Mouse (Mus musculus) limb, embryonic 11.5 days (tissue): ENCODE measurements around the gene C330007P06Rik. TPM values are rescaled to one million over a fixed set of nuclear protein-coding genes. Genes with fewer than 3 reads are reported as not detected.

Source experiments
- ATAC-seq: fragments of 200-750 bp; cut with Nextera tagmentation; 2 replicates; pipeline ENCODE4 v1.8.0; 2017; ENCODE audit warnings: low read depth; ENCODE audit not compliant: insufficient number of reproducible peaks, low FRiP score, low TSS enrichment
- DNase-seq: peaks from one replicate; pipeline ENCODE4 v3.0.0-alpha.2; 2015; ENCODE audit warnings: low spot score
- H3K27ac ChIP-seq: fragments of 300-500 bp; sonication (generic); replicated peaks from 2 replicates; pipeline ENCODE4 v1.5.1; 2014; ENCODE audit warnings: low read depth, mild to moderate bottlenecking, low read length
- H3K27me3 ChIP-seq: fragments of 300-500 bp; sonication (generic); 2 replicates; pipeline ENCODE4 v1.6.1; 2014; ENCODE audit warnings: mild to moderate bottlenecking, low read length, mixed read lengths; ENCODE audit not compliant: control insufficient read depth, insufficient read depth
- H3K36me3 ChIP-seq: fragments of 300-500 bp; sonication (generic); 2 replicates; pipeline ENCODE4 v1.6.1; 2014; ENCODE audit warnings: mild to moderate bottlenecking, low read length, moderate library complexity, mixed read lengths; ENCODE audit not compliant: control insufficient read depth, insufficient read depth
- H3K4me1 ChIP-seq: fragments of 300-500 bp; sonication (generic); 2 replicates; pipeline ENCODE4 v1.6.1; 2014; ENCODE audit warnings: low read length, mixed read lengths; ENCODE audit not compliant: control insufficient read depth, insufficient read depth
- H3K4me2 ChIP-seq: fragments of 300-500 bp; sonication (generic); 2 replicates; pipeline ENCODE4 v1.6.1; 2014; ENCODE audit warnings: low read depth, mild to moderate bottlenecking, moderate library complexity; ENCODE audit not compliant: severe bottlenecking
- H3K4me3 ChIP-seq: fragments of 300-500 bp; sonication (generic); 2 replicates; pipeline ENCODE4 v1.5.1; 2014; ENCODE audit warnings: low read depth, low read length
- H3K9ac ChIP-seq: fragments of 300-500 bp; sonication (generic); 2 replicates; pipeline ENCODE4 v1.6.1; 2014; ENCODE audit warnings: mild to moderate bottlenecking, low read length
- H3K9me3 ChIP-seq: fragments of 300-500 bp; sonication (generic); 2 replicates; pipeline ENCODE4 v1.6.1; 2016; ENCODE audit warnings: low read length; ENCODE audit not compliant: control insufficient read depth
- WGBS: fragments of 180-500 bp; shearing (Covaris S2); extraction: QIAGEN DNeasy Blood & Tissue Kit; methylation state at CpG from one replicate; pipeline ENCODE4 v1.1.7; 2014; 5-methylcytosine and 5-hydroxymethylcytosine counted together
- polyA plus RNA-seq: library from polyadenylated mRNA; unstranded; fragments of >200 nt; fragmentation: Nextera tagmentation; extraction: Ambion mirVana; gene quantifications from 2 replicates; pipeline ENCODE4 v1.2.1, GENCODE M21; 2014

C330007P06Rik gene
- polyA plus RNA-seq, result 36.0 and 41.8 TPM in 2 replicates

GRCm38 (mm10) chrX:36873765-36874164 is at the start of gene C330007P06Rik, which contains the start of gene Ube2a:
Gene C330007P06Rik, minus strand, starts transcription at chrX:36874111.
Gene Ube2a, plus strand, starts transcription at chrX:36873900.
- DNase-seq (no peak), ATAC-seq (0 out of 2 replicates have a peak, but pooled peaks have one; percentile 75)
- Histone ChIP-seq H3K36me3 (no peaks in the 10 kb centered on the region), H3K9me3 (no peaks in the 10 kb centered on the region), H3K4me3 (peak within 1 kb of the TSS; percentile 65), H3K4me1 (0 out of 2 replicates have a peak, but pooled peaks cover 2% of the 10 kb centered on the region), H3K4me2 (peak within 1 kb of the TSS; percentile 54), H3K27ac (peak within 1 kb of the TSS; percentile 56; the same call in 1 of the 2 replicates), H3K9ac (peak within 1 kb of the TSS; percentile 78), H3K27me3 (no peaks in the 10 kb centered on the region)
- 28% methylated on average over 8 of the region's 8 CpGs for WGBS

- Histone ChIP-seq H3K36me3 (no peaks in the 10 kb centered on the region; the same call in 1 of the 2 replicates), H3K4me3 (no peak overlapping the region), H3K27me3 (no peaks in the 10 kb centered on the region), H3K27ac (no peak overlapping the region), H3K4me2 (no peak overlapping the region), H3K9ac (no peak overlapping the region), H3K9me3 (no peaks in the 10 kb centered on the region), H3K4me1 (no peaks in the 10 kb centered on the region)
- ATAC-seq, result no peak
- 93% methylated on average over 4 of the region's 4 CpGs for WGBS
- DNase-seq, result no peak
Measured at GRCm38 (mm10) chrX:36921346-36921745, 47.4 kb upstream of the C330007P06Rik start.

DNA sequence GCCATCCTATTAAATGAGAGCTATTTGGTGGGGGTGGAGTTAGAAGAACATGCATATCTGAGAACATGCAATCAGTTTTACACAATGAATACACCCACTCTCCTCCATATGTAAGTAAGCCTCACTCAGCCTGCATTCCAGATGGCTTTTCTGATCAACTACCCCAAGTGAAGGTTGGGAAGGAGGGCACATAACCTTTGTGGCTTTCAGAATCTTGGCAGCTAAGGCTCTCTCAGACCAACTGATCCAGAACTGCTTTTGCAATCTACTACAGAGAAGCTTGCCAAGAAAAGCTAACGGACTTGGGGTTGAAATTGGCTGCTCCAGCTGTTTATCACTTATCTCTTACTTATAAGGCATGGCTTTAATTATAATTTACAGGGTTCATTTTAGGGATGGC is 43.8 kb upstream of the C330007P06Rik start:
- Histone ChIP-seq H3K27me3 (no peaks in the 10 kb centered on the region), H3K9ac (no peak overlapping the region), H3K4me1 (no peaks in the 10 kb centered on the region), H3K4me3 (no peak overlapping the region), H3K4me2 (no peak overlapping the region), H3K9me3 (no peaks in the 10 kb centered on the region), H3K36me3 (no peaks in the 10 kb centered on the region; the same call in 1 of the 2 replicates), H3K27ac (no peak overlapping the region)
- ATAC-seq (no peak), DNase-seq (no peak)
- WGBS, result 79% methylated on average over 1 of the region's 1 CpGs

- no peak for ATAC-seq
- no peaks in the 10 kb centered on the region for H3K36me3 ChIP-seq
- no peak overlapping the region for H3K4me2 ChIP-seq
- H3K4me3 ChIP-seq, result no peak overlapping the region
- peak; percentile 54 for DNase-seq
- H3K9ac ChIP-seq, result no peak overlapping the region
- no peaks in the 10 kb centered on the region for H3K4me1 ChIP-seq
- 47% methylated on average over 12 of the region's 12 CpGs for WGBS
- no peaks in the 10 kb centered on the region for H3K27me3 ChIP-seq
- H3K9me3 ChIP-seq, result no peaks in the 10 kb centered on the region
- no peak overlapping the region for H3K27ac ChIP-seq
Measured at GRCm38 (mm10) chrX:36911343-36911742, 37.4 kb upstream of the C330007P06Rik start.

DNA sequence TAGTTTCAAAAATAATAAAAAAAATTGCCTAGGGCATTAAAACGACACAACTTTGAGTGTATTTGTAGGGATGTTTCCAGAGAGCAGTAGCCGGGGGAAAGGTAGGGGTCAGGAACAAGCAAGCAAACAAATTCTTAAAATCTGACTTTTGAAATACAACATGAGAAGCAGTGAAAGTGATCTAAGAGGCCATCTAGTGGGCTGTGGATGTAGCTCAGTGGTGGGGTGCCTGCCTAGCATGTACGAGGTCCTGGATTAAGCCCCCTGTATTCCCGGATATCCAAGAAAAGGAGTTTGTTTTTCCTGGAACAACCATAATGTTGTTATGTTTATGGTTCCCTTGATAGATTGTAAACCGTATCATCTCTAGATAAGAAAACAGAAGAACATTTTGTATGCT is 32.6 kb upstream of the C330007P06Rik start:
- WGBS, result 40% methylated on average over 5 of the region's 5 CpGs

DNA sequence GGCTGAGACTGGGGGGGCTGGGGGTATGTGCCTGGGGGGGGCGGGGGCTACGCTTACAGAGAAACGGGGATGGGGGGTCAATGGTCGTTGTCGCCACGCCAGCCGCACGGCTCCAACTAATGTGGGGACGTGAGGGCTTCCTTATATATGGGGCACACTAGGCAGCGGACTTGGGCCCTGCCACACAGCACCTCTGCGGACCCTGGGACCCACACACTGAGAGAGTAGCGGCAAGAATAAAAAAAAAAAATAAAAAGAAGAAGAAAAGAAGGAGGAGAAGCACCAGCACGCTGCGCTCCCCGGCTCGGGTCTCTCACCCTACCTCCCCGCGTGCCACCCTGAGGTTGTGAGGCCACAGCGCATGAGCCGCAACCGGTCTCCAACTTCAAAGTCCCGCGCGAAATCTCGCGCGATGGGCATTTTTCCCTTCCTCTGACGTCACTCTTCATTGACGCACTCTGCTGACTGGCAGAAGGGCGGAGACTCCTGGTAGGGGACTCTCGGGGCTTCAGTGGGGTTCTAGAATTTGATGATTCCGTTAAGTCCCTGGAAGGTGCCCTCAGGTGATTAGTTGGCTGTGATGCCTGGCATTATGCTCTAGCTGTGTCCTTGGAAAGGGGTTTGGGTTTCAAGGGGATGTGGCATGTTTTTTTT is 29.3 kb upstream of the C330007P06Rik start:
- WGBS, result 14% methylated on average over 32 of the region's 32 CpGs
- H3K36me3 ChIP-seq, result no peaks in the 10 kb centered on the region
- no peaks in the 10 kb centered on the region for H3K4me1 ChIP-seq
- H3K27me3 ChIP-seq, result no peaks in the 10 kb centered on the region
- peak; percentile 94 for ATAC-seq
- no peak overlapping the region; the same call in 1 of the 2 replicates for H3K27ac ChIP-seq
- H3K4me3 ChIP-seq, result peak overlapping the region; percentile 45
- H3K9ac ChIP-seq, result peak overlapping the region; percentile 44
- H3K9me3 ChIP-seq, result no peaks in the 10 kb centered on the region
- DNase-seq, result peak; percentile 88
- H3K4me2 ChIP-seq, result peak overlapping the region; percentile 68

More for the DNA sequence above, 32.6 kb upstream of the C330007P06Rik start:
- DNase-seq, result no peak
- H3K9ac ChIP-seq, result no peak overlapping the region
- H3K27ac ChIP-seq, result no peak overlapping the region
- H3K4me2 ChIP-seq, result no peak overlapping the region
- H3K9me3 ChIP-seq, result no peaks in the 10 kb centered on the region
- H3K27me3 ChIP-seq, result no peaks in the 10 kb centered on the region
- no peak for ATAC-seq
- no peak overlapping the region for H3K4me3 ChIP-seq
- H3K4me1 ChIP-seq, result no peaks in the 10 kb centered on the region
- H3K36me3 ChIP-seq, result no peaks in the 10 kb centered on the region

- DNase-seq (peak; percentile 47), ATAC-seq (peak; percentile 38; the same call in 1 of the 2 replicates)
- H3K27ac ChIP-seq, result no peak within 1 kb of the TSS; the same call in 1 of the 2 replicates
- H3K9ac ChIP-seq, result peak within 1 kb of the TSS; percentile 44
- no peaks in the 10 kb centered on the region for H3K36me3 ChIP-seq
- H3K4me2 ChIP-seq, result peak within 1 kb of the TSS; percentile 68
- H3K4me1 ChIP-seq, result no peaks in the 10 kb centered on the region
- WGBS, result 18% methylated on average over 38 of the region's 47 CpGs
- H3K4me3 ChIP-seq, result peak within 1 kb of the TSS; percentile 45
- H3K27me3 ChIP-seq, result no peaks in the 10 kb centered on the region
- no peaks in the 10 kb centered on the region for H3K9me3 ChIP-seq
Measured at GRCm38 (mm10) chrX:36902321-36903114, 28.6 kb upstream of the C330007P06Rik start, which contains the start of gene Nkrf. Gene Nkrf, minus strand, starts transcription at chrX:36902899.

DNA sequence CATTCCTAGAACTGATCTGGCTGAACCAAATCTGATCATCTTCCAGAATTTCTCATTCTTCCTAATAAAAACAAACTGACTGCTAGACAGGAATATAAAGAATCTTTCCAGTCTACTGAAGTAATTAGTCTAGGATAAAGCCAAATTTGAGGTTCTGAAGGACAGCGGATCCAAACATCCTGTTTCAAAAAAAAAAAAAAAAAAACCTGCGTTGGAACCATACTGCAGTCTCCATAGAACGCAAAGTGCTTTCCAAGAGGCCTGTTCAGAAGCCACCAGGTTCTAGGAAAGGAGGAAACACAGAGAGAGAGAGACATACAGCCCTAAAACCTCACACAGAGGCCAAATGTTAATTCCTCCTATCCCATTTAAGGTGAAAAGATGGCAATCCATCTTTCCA is 27.7 kb upstream of the C330007P06Rik start:
- Histone ChIP-seq H3K4me2 (peak overlapping the region; percentile 68), H3K4me3 (peak overlapping the region; percentile 45; the same call in 1 of the 2 replicates), H3K36me3 (no peaks in the 10 kb centered on the region), H3K9me3 (no peaks in the 10 kb centered on the region), H3K27me3 (no peaks in the 10 kb centered on the region), H3K27ac (no peak overlapping the region), H3K9ac (no peak overlapping the region), H3K4me1 (no peaks in the 10 kb centered on the region)
- WGBS, result 45% methylated on average over 3 of the region's 3 CpGs
- no peak for DNase-seq
- no peak for ATAC-seq
